Mouse (Mus musculus) MEL (cell line): ENCODE results near the gene Entr1. TPM values are rescaled to one million over a fixed set of nuclear protein-coding genes. Genes with fewer than 3 reads are reported as not detected.

Experiments used
- DNase-seq: peaks from one replicate; pipeline ENCODE4 v3.0.0; 2011; ENCODE audit warnings: low read depth, low spot score
- H3K27ac ChIP-seq: 2 replicates; pipeline ENCODE4 v1.5.1; 2012; ENCODE audit warnings: low read depth, mild to moderate bottlenecking, control low read depth, low read length, moderate library complexity; ENCODE audit not compliant: control insufficient read depth
- H3K27me3 ChIP-seq, 2 experiments: fragments of 150-350 bp in 1 of 2; sonication (generic) in 1 of 2; 2 replicates each; pipeline ENCODE4 v1.6.1; 2012; ENCODE audit warnings: low read length in 2 of 2, mild to moderate bottlenecking in 2 of 2, improper control_type of control experiment in 1 of 2, moderate library complexity in 1 of 2; ENCODE audit not compliant: insufficient read depth in 2 of 2, control insufficient read depth in 1 of 2
- H3K36me3 ChIP-seq, 2 experiments: 2 replicates each; pipeline ENCODE4 v1.6.1; 2012 to 2014; ENCODE audit warnings: low read length in 2 of 2, improper control_type of control experiment in 1 of 2, inconsistent platforms in 1 of 2, mild to moderate bottlenecking in 1 of 2; ENCODE audit not compliant: insufficient read depth in 2 of 2, control insufficient read depth in 1 of 2
- H3K4me1 ChIP-seq, 2 experiments: fragments of 150-350 bp in 1 of 2; sonication (generic) in 1 of 2; 2 replicates each; pipeline ENCODE4 v1.6.1; 2012; ENCODE audit warnings: low read length in 2 of 2, improper control_type of control experiment in 1 of 2, mild to moderate bottlenecking in 1 of 2; ENCODE audit not compliant: insufficient read depth in 2 of 2, control insufficient read depth in 1 of 2
- H3K4me3 ChIP-seq, 2 experiments: fragments of 150-350 bp in 1 of 2; sonication (generic) in 1 of 2; 2 replicates each; pipeline ENCODE4 v1.5.1; 2012; ENCODE audit warnings: low read depth in 2 of 2, low read length in 2 of 2, mild to moderate bottlenecking in 2 of 2, moderate library complexity in 2 of 2, control low read depth in 1 of 2, improper control_type of control experiment in 1 of 2; ENCODE audit not compliant: control insufficient read depth in 1 of 2, insufficient read depth in 1 of 2
- H3K79me2 ChIP-seq: 2 replicates; pipeline ENCODE4 v1.6.1; 2012; ENCODE audit warnings: mild to moderate bottlenecking, low read length, moderate library complexity; ENCODE audit not compliant: control insufficient read depth, poor library complexity, insufficient read depth
- H3K9ac ChIP-seq: 2 replicates; pipeline ENCODE4 v1.6.1; 2012; ENCODE audit warnings: low read depth, mild to moderate bottlenecking, control low read depth, low read length, moderate library complexity; ENCODE audit not compliant: control insufficient read depth, poor library complexity, severe bottlenecking
- H3K9me3 ChIP-seq: fragments of 150-350 bp; sonication (generic); replicated peaks from 2 replicates; pipeline ENCODE4 v1.6.1; 2012; ENCODE audit warnings: mild to moderate bottlenecking, low read length, improper control_type of control experiment, moderate library complexity; ENCODE audit not compliant: insufficient read depth
- CHD2 ChIP-seq: IDR thresholded peaks from 2 replicates; pipeline ENCODE4 v1.6.1; 2011; ENCODE audit warnings: low read length, improper control_type of control experiment
- E2F4 ChIP-seq: IDR thresholded peaks from 2 replicates; pipeline ENCODE4 v1.6.1; 2011; ENCODE audit warnings: low read depth, low read length, improper control_type of control experiment, borderline replicate concordance
- ELF1 ChIP-seq: IDR thresholded peaks from 2 replicates; pipeline ENCODE4 v1.6.1; 2014; ENCODE audit warnings: low read depth, mild to moderate bottlenecking, inconsistent platforms, low read length, improper control_type of control experiment, moderate library complexity
- GABPA ChIP-seq: IDR thresholded peaks from 2 replicates; pipeline ENCODE4 v1.6.1; 2012; ENCODE audit warnings: low read depth, mild to moderate bottlenecking, inconsistent platforms, low read length, improper control_type of control experiment, moderate library complexity
- GATA1 ChIP-seq: IDR thresholded peaks from 2 replicates; pipeline ENCODE4 v1.6.1; 2011; ENCODE audit warnings: low read depth, low read length, improper control_type of control experiment
- HCFC1 ChIP-seq: IDR thresholded peaks from 2 replicates; pipeline ENCODE4 v1.6.1; 2012; ENCODE audit warnings: low read depth, mild to moderate bottlenecking, inconsistent platforms, low read length, improper control_type of control experiment, moderate library complexity
- KAT2A ChIP-seq: conservative IDR thresholded peaks from 2 replicates; pipeline ENCODE4 v1.6.1; 2012; ENCODE audit warnings: low read depth, low read length, improper control_type of control experiment, inconsistent platforms
- MAZ ChIP-seq: IDR thresholded peaks from 2 replicates; pipeline ENCODE4 v1.6.1; 2012; ENCODE audit warnings: low read depth, mild to moderate bottlenecking, inconsistent platforms, low read length, improper control_type of control experiment
- MXI1 ChIP-seq: IDR thresholded peaks from 2 replicates; pipeline ENCODE4 v1.6.1; 2011; ENCODE audit warnings: mild to moderate bottlenecking, low read depth, low read length, improper control_type of control experiment
- NELFE ChIP-seq: IDR thresholded peaks from 2 replicates; pipeline ENCODE4 v1.6.1; 2011; ENCODE audit warnings: low read depth, low read length, improper control_type of control experiment
- NRF1 ChIP-seq: IDR thresholded peaks from 2 replicates; pipeline ENCODE4 v1.6.1; 2014; ENCODE audit warnings: low read depth, mild to moderate bottlenecking, inconsistent platforms, low read length, improper control_type of control experiment, moderate library complexity; ENCODE audit not compliant: poor library complexity, insufficient read depth, severe bottlenecking
- POLR2AphosphoS2 ChIP-seq: IDR thresholded peaks from 2 replicates; pipeline ENCODE4 v1.6.1; 2011; ENCODE audit warnings: low read length, improper control_type of control experiment
- POLR2AphosphoS5 ChIP-seq: IDR thresholded peaks from 2 replicates; pipeline ENCODE4 v1.6.1; 2012; ENCODE audit warnings: low read depth, borderline replicate concordance, mild to moderate bottlenecking, inconsistent platforms, low read length, moderate library complexity, mixed read lengths
- SIN3A ChIP-seq: IDR thresholded peaks from 2 replicates; pipeline ENCODE4 v1.6.1; 2012; ENCODE audit warnings: low read length, improper control_type of control experiment, inconsistent platforms
- SMC3 ChIP-seq: IDR thresholded peaks from 2 replicates; pipeline ENCODE4 v1.6.1; 2011; ENCODE audit warnings: low read depth, low read length, improper control_type of control experiment
- TAL1 ChIP-seq: IDR thresholded peaks from 2 replicates; pipeline ENCODE4 v1.6.1; 2012; ENCODE audit warnings: mild to moderate bottlenecking, inconsistent platforms, low read length, moderate library complexity, mixed read lengths
- UBTF ChIP-seq: IDR thresholded peaks from 2 replicates; pipeline ENCODE4 v1.6.1; 2012; ENCODE audit warnings: low read depth, mild to moderate bottlenecking, inconsistent platforms, low read length, improper control_type of control experiment, moderate library complexity, borderline replicate concordance; ENCODE audit not compliant: insufficient read depth
- USF1 ChIP-seq: IDR thresholded peaks from 2 replicates; pipeline ENCODE4 v1.6.1; 2014; ENCODE audit warnings: low read depth, mild to moderate bottlenecking, inconsistent platforms, low read length, improper control_type of control experiment, moderate library complexity
- ZMIZ1 ChIP-seq: IDR thresholded peaks from 2 replicates; pipeline ENCODE4 v1.6.1; 2012; ENCODE audit warnings: low read depth, mild to moderate bottlenecking, inconsistent platforms, low read length, improper control_type of control experiment, moderate library complexity
- ZNF384 ChIP-seq: IDR thresholded peaks from 2 replicates; pipeline ENCODE4 v1.6.1; 2012; ENCODE audit warnings: low read depth, mild to moderate bottlenecking, inconsistent platforms, low read length, improper control_type of control experiment
- polyA plus RNA-seq, 2 experiments: library from polyadenylated mRNA; stranded (reverse) in 1 of 2; unstranded in 1 of 2; fragments of >175 nt in 1 of 2; fragments of >200 nt in 1 of 2; gene quantifications; 2 replicates each; pipeline versions ENCODE4 v1.2.1 to v1.2.4; 2012; ENCODE audit warnings: low replicate concordance in 2 of 2, low read depth in 1 of 2; ENCODE audit not compliant: insufficient read length in 2 of 2, insufficient read depth in 1 of 2, missing spikeins in 1 of 2
- total RNA-seq: library from RNA; depleted of rRNA; stranded (reverse); fragments of 300-350 nt; gene quantifications from 2 replicates; pipeline ENCODE4 v1.2.3, GENCODE M21; 2012

Gene Entr1
- total and polyA plus RNA-seq, 3 experiments, result 63.6 to 71.1 TPM; not detected in 1

GRCm38 (mm10) chr2:26408515-26409356, 19.6 kb upstream of the Entr1 start, which contains the start of gene Inpp5e (continued):
- TF ChIP-seq MAZ, result no peak
- no peak for TF ChIP-seq CHD2
- TF ChIP-seq GATA1, result no peak
- peak; percentile 40; the same call in 1 of the 2 replicates for TF ChIP-seq SMC3
- peak; percentile 82 for TF ChIP-seq HCFC1
- TF ChIP-seq ELF1, result peak; percentile 74
- TF ChIP-seq SIN3A, result peak; percentile 68; the same call in 1 of the 2 replicates
- no peak for TF ChIP-seq ZNF384
- no peak for TF ChIP-seq TAL1
- TF ChIP-seq KAT2A, result no peak; the same call in 1 of the 2 replicates
- TF ChIP-seq ZMIZ1, result no peak
- TF ChIP-seq POLR2AphosphoS2, result peak; percentile 72; the same call in 1 of the 2 replicates

GRCm38 (mm10) chr2:26403306-26403705, 14.2 kb upstream of the Entr1 start:
- H3K4me3 ChIP-seq, result no peak overlapping the region
- no peaks in the 10 kb centered on the region for H3K9me3 ChIP-seq
- peaks cover 12% of the 10 kb centered on the region for H3K79me2 ChIP-seq
- no peak for TF ChIP-seq E2F4
- TF ChIP-seq SIN3A, result no peak
- no peaks in the 10 kb centered on the region; a peak in 2 of 4 replicates for H3K36me3 ChIP-seq
- H3K9ac ChIP-seq, result no peak overlapping the region
- no peak for DNase-seq
- no peak overlapping the region for H3K27ac ChIP-seq
- H3K27me3 ChIP-seq, result no peaks in the 10 kb centered on the region
- H3K4me1 ChIP-seq, result peaks cover 1 to 15% of the 10 kb centered on the region in 2 experiments; a peak in 3 of 4 replicates

GRCm38 (mm10) chr2:26402265-26402664, 13.1 kb upstream of the Entr1 start:
- H3K27ac ChIP-seq, result no peak overlapping the region
- DNase-seq, result no peak
- peaks cover 5% of the 10 kb centered on the region for H3K79me2 ChIP-seq
- H3K4me1 ChIP-seq, result peaks cover 0 to 6% of the 10 kb centered on the region in 2 experiments; a peak in 2 of 4 replicates
- no peak overlapping the region for H3K9ac ChIP-seq
- TF ChIP-seq NRF1 (no peak), POLR2AphosphoS5 (no peak), POLR2AphosphoS2 (no peak), ZMIZ1 (no peak), NELFE (no peak), CHD2 (no peak), MXI1 (no peak), GABPA (no peak), ZNF384 (no peak), UBTF (no peak), HCFC1 (no peak), USF1 (no peak)
- H3K9me3 ChIP-seq, result no peaks in the 10 kb centered on the region
- peaks cover 0 to 2% of the 10 kb centered on the region in 2 experiments; a peak in 2 of 4 replicates for H3K36me3 ChIP-seq
- no peak overlapping the region for H3K4me3 ChIP-seq
- no peaks in the 10 kb centered on the region for H3K27me3 ChIP-seq
